Mouse (Mus musculus): ENCODE measurements at regions not wholly inside any gene's neighbourhood (a gene's known extent, or its start where the extent isn't known, plus 50 kb on each side); places are given as distances from the start of the nearest gene placed in this dataset.

- ATAC-seq (ENCODE audit: low FRiP score, low read depth) = no peak
- Histone ChIP-seq H3K36me3 (no peaks in the 10 kb centered on the region), H3K4me2 (replicated peaks) (no peak overlapping the region), H3K27ac (no peak overlapping the region), H3K4me1 (peaks cover 8% of the 10 kb centered on the region), H3K9me3 (no peaks in the 10 kb centered on the region), H3K9ac (no peak overlapping the region), H3K27me3 (replicated peaks) (0 out of 2 replicates have a peak, but pooled peaks cover 3% of the 10 kb centered on the region), H3K4me3 (no peak overlapping the region)
- WGBS = 67% methylated on average over 8 of the region's 8 CpGs
Observed at GRCm38 (mm10) chr7:130036845-130037572, 445.3 kb downstream of the Wdr11 start.

GRCm38 (mm10) chr7:130037573-130037925, 445.9 kb downstream of the Wdr11 start:
- no peak overlapping the region for H3K27ac ChIP-seq
- ATAC-seq (ENCODE audit: low FRiP score, low read depth) = no peak
- no peak overlapping the region for H3K4me3 ChIP-seq
- H3K9ac ChIP-seq = no peak overlapping the region
- H3K27me3 ChIP-seq (replicated peaks) = 0 out of 2 replicates have a peak, but pooled peaks cover 3% of the 10 kb centered on the region
- WGBS = 74% methylated on average over 4 of the region's 4 CpGs
- no peaks in the 10 kb centered on the region for H3K9me3 ChIP-seq
- H3K4me2 ChIP-seq (replicated peaks) = no peak overlapping the region
- H3K4me1 ChIP-seq = peaks cover 8% of the 10 kb centered on the region
- no peaks in the 10 kb centered on the region for H3K36me3 ChIP-seq

GRCm38 (mm10) chr7:130040596-130040995, 448.9 kb downstream of the Wdr11 start:
- Histone ChIP-seq H3K27ac (no peak overlapping the region), H3K9me3 (no peaks in the 10 kb centered on the region), H3K4me2 (replicated peaks) (no peak overlapping the region), H3K9ac (no peak overlapping the region), H3K36me3 (no peaks in the 10 kb centered on the region), H3K27me3 (replicated peaks) (0 out of 2 replicates have a peak, but pooled peaks cover 3% of the 10 kb centered on the region), H3K4me3 (no peak overlapping the region), H3K4me1 (peaks cover 8% of the 10 kb centered on the region)
- whole genome bisulfite sequencing = 85% methylated on average over 8 of the region's 8 CpGs
- no peak for ATAC-seq (ENCODE audit: low FRiP score, low read depth)

- WGBS = 88% methylated on average over 11 of the region's 11 CpGs
- no peak overlapping the region for H3K27ac ChIP-seq
- no peak for ATAC-seq (ENCODE audit: low FRiP score, low read depth)
Observed at GRCm38 (mm10) chr7:130041402-130041965, 449.8 kb downstream of the Wdr11 start.

GRCm38 (mm10) chr7:130042296-130042910, 450.7 kb downstream of the Wdr11 start:
- no peak for ATAC-seq (ENCODE audit: low FRiP score, low read depth)
- H3K9ac ChIP-seq = no peak overlapping the region
- no peaks in the 10 kb centered on the region; the same call in 1 of the 2 replicates for H3K4me1 ChIP-seq
- no peak overlapping the region for H3K4me2 ChIP-seq (replicated peaks)
- 62% methylated on average over 5 of the region's 5 CpGs for whole genome bisulfite sequencing
- no peaks in the 10 kb centered on the region for H3K36me3 ChIP-seq
- H3K4me3 ChIP-seq = no peak overlapping the region
- H3K27me3 ChIP-seq (replicated peaks) = 0 out of 2 replicates have a peak, but pooled peaks cover 3% of the 10 kb centered on the region
- no peaks in the 10 kb centered on the region for H3K9me3 ChIP-seq
- no peak overlapping the region for H3K27ac ChIP-seq

More at GRCm38 (mm10) chr7:130041402-130041965, 449.8 kb downstream of the Wdr11 start:
- Histone ChIP-seq H3K9ac (no peak overlapping the region), H3K4me1 (peaks cover 5% of the 10 kb centered on the region), H3K4me2 (replicated peaks) (no peak overlapping the region), H3K4me3 (no peak overlapping the region), H3K36me3 (no peaks in the 10 kb centered on the region), H3K27me3 (replicated peaks) (0 out of 2 replicates have a peak, but pooled peaks cover 3% of the 10 kb centered on the region), H3K9me3 (no peaks in the 10 kb centered on the region)

GRCm38 (mm10) chr7:130043397-130044234, 452.0 kb downstream of the Wdr11 start:
- no peak overlapping the region for H3K4me3 ChIP-seq
- H3K9ac ChIP-seq = no peak overlapping the region
- no peak overlapping the region for H3K27ac ChIP-seq
- no peak for ATAC-seq (ENCODE audit: low FRiP score, low read depth)
- H3K36me3 ChIP-seq = no peaks in the 10 kb centered on the region
- 0 out of 2 replicates have a peak, but pooled peaks cover 3% of the 10 kb centered on the region for H3K27me3 ChIP-seq (replicated peaks)
- peaks cover 4% of the 10 kb centered on the region; the same call in 1 of the 2 replicates for H3K4me1 ChIP-seq
- no peaks in the 10 kb centered on the region for H3K9me3 ChIP-seq
- no peak overlapping the region for H3K4me2 ChIP-seq (replicated peaks)
- 71% methylated on average over 21 of the region's 21 CpGs for WGBS

- ATAC-seq (ENCODE audit: low FRiP score, low read depth) = no peak
Observed at GRCm38 (mm10) chr7:130044235-130044553, 452.5 kb downstream of the Wdr11 start.

GRCm38 (mm10) chr7:130044581-130044980, 452.9 kb downstream of the Wdr11 start:
- WGBS = 71% methylated on average over 6 of the region's 6 CpGs
- ATAC-seq (ENCODE audit: low FRiP score, low read depth) = no peak
- Histone ChIP-seq H3K4me1 (peaks cover 4% of the 10 kb centered on the region; the same call in 1 of the 2 replicates), H3K4me2 (replicated peaks) (no peak overlapping the region), H3K4me3 (no peak overlapping the region), H3K27ac (no peak overlapping the region), H3K9ac (no peak overlapping the region), H3K9me3 (no peaks in the 10 kb centered on the region), H3K27me3 (replicated peaks) (0 out of 2 replicates have a peak, but pooled peaks cover 3% of the 10 kb centered on the region), H3K36me3 (no peaks in the 10 kb centered on the region)

More at GRCm38 (mm10) chr7:130044235-130044553, 452.5 kb downstream of the Wdr11 start:
- Histone ChIP-seq H3K9ac (no peak overlapping the region), H3K27me3 (replicated peaks) (0 out of 2 replicates have a peak, but pooled peaks cover 3% of the 10 kb centered on the region), H3K9me3 (no peaks in the 10 kb centered on the region), H3K27ac (no peak overlapping the region), H3K36me3 (no peaks in the 10 kb centered on the region), H3K4me3 (no peak overlapping the region), H3K4me2 (replicated peaks) (no peak overlapping the region), H3K4me1 (peaks cover 4% of the 10 kb centered on the region; the same call in 1 of the 2 replicates)
- WGBS = 92% methylated on average over 6 of the region's 6 CpGs

- Histone ChIP-seq H3K27me3 (replicated peaks) (no peaks in the 10 kb centered on the region), H3K4me1 (peaks cover 4% of the 10 kb centered on the region; the same call in 1 of the 2 replicates), H3K27ac (no peak overlapping the region), H3K9ac (no peak overlapping the region), H3K4me3 (no peak overlapping the region), H3K4me2 (replicated peaks) (no peak overlapping the region), H3K36me3 (no peaks in the 10 kb centered on the region), H3K9me3 (no peaks in the 10 kb centered on the region)
- ATAC-seq (ENCODE audit: low FRiP score, low read depth) = no peak
- 61% methylated on average over 2 of the region's 2 CpGs for WGBS
Observed at GRCm38 (mm10) chr7:130046086-130046485, 454.4 kb downstream of the Wdr11 start.

- ATAC-seq (ENCODE audit: low FRiP score, low read depth) = no peak
- Histone ChIP-seq H3K4me3 (no peak overlapping the region), H3K4me2 (replicated peaks) (no peak overlapping the region), H3K36me3 (no peaks in the 10 kb centered on the region), H3K9me3 (no peaks in the 10 kb centered on the region), H3K27me3 (replicated peaks) (no peaks in the 10 kb centered on the region), H3K27ac (no peak overlapping the region), H3K4me1 (peaks cover 4% of the 10 kb centered on the region; the same call in 1 of the 2 replicates), H3K9ac (no peak overlapping the region)
- WGBS = 39% methylated on average over 11 of the region's 11 CpGs
Observed at GRCm38 (mm10) chr7:130047293-130048034, 455.8 kb downstream of the Wdr11 start.

GRCm38 (mm10) chr7:130048106-130048772, 456.6 kb downstream of the Wdr11 start:
- no peak overlapping the region for H3K4me2 ChIP-seq (replicated peaks)
- no peak overlapping the region for H3K4me3 ChIP-seq
- WGBS = 15% methylated on average over 6 of the region's 6 CpGs
- no peaks in the 10 kb centered on the region for H3K9me3 ChIP-seq
- no peak for ATAC-seq (ENCODE audit: low FRiP score, low read depth)
- no peak overlapping the region for H3K9ac ChIP-seq
- H3K27ac ChIP-seq = no peak overlapping the region
- H3K27me3 ChIP-seq (replicated peaks) = no peaks in the 10 kb centered on the region
- H3K36me3 ChIP-seq = no peaks in the 10 kb centered on the region
- H3K4me1 ChIP-seq = peaks cover 4% of the 10 kb centered on the region; the same call in 1 of the 2 replicates

All from neural tube, embryonic 12.5 days (tissue).